ENCODE assay signal across 9 mouse cellular contexts in genomic region chr12:40256543-40256942, GRCm38 (mm10). TPM values are rescaled to one million over a fixed set of nuclear protein-coding genes. Genes with fewer than 3 reads are reported as not detected.
DNase-seq lines count a peak whose midpoint lies in the region.
"Had no signal": no experiment of that assay in that cellular context is flagged by ENCODE, and none has a peak within 500 bp of the region (broad histone marks: within the 10 kb centered on the region; RNA-seq: fewer than 3 reads in every experiment).

No protein-coding gene starts in this region.

- DNase-seq in heart, adult 11 months: peak; percentile 79
- no peak for DNase-seq in heart, postnatal 4 days
- DNase-seq in lung, adult 18-20 months: peak; percentile 15 to 24
- DNase-seq in lung, postnatal 36 days: no peak
- DNase-seq in lung, postnatal 25 days (ENCODE audit: low spot score): peak; percentile 16
- no peak for DNase-seq in lung, postnatal 4 days

RNA-seq across cellular contexts. Expression of gene Ifrd1, which starts 8.2 kb away (rescaled TPM):
- total RNA-seq in heart, postnatal 4 days (2021): 100 to 1,000 TPM; 172 to 203 TPM

RNA-seq across cellular contexts. Expression of gene Lsmem1, which starts 57.3 kb away (rescaled TPM):
- 10 to 100 TPM; 23.4 to 23.6 TPM for total RNA-seq in heart, postnatal 4 days (2021)
- total RNA-seq: adrenal gland, postnatal 14 days; adrenal gland, postnatal 36 days; CH12.LX had no signal

Comparison
In these comparisons a context has a peak if more than half of its experiments do, and no peak if none do; other contexts are left out.
1. DNase-seq: peak in heart, adult 11 months (single experiment), lung, adult 18-20 months (2 of 2) and lung, postnatal 25 days (single experiment); none in heart, postnatal 4 days (single experiment), lung, postnatal 36 days (single experiment) and lung, postnatal 4 days (0 of 2).